Mouse (Mus musculus) left cerebral cortex, postnatal 10 days (tissue): ENCODE measurements at regions not wholly inside any gene's neighbourhood (a gene's known extent, or its start where the extent isn't known, plus 50 kb on each side); places are given as distances from the start of the nearest gene placed in this dataset.

Experiments
- DNase-seq, 2 experiments: peaks; one replicate each; pipeline ENCODE4 v3.0.0; 2021 to 2022; ENCODE audit warnings: low spot score in 2 of 2, mixed read lengths in 1 of 2; ENCODE audit errors: extremely low spot score in 1 of 2
- intact Hi-C: fragments of 180-260 bp; cut with DNase I; formaldehyde crosslinking; loops from one replicate; pipeline ENCODE4 v1.15.1; 2025

- DNase-seq = no peak
- intact Hi-C loops = no loop called here
Observed at GRCm38 (mm10) chr4:25337638-25338037, 56.0 kb upstream of the Ufl1 start.
